Comparison of ENCODE assay signal across 17 mouse cellular contexts in the genomic region with DNA sequence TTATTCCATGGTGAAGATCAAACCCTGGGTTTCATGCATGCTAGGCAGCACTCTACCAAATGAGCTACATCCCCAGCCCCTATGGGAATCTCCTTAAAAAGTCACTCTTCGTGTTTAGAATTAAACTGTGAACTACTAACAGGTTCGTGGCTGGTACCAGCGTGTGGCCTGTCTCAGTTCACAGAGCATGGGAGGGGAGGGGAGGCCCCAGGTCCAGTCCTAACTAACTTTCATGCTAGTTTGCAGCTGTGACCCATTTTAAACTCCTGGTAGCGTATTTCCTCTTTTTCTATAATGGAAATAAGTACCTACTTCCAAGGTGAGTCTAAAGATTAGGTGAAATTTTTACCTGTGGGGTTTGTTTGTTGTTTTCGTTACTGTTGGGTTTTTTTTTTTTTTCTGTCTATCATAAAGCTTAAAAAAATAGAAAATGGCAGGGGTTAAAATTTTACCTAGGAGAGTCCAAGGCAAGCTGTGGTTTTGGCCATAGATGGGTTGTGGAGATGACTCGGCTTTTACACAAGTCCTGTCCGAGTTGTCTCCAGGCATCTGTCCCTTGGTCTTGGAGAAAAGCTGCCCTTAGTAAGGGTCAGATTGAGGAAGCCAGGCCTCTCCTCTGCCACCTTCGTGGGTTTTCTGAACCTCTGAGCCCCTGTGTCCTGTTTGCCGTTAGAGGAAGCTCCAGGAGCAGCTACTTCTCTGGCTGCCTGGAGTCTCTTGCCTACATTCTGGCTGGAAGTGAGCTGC.
A peak's percentile ranks its signal among the peaks of the same experiment; 100 is the strongest.
DNase-seq lines count a peak whose midpoint lies in the region; ATAC-seq lines count a peak whose summit lies in the region.
"Had no signal": no experiment of that assay in that cellular context is flagged by ENCODE, and none has a peak within 500 bp of the region (broad histone marks: within the 10 kb centered on the region; RNA-seq: fewer than 3 reads in every experiment).

No protein-coding gene starts in this region.

- ATAC-seq in CD4-positive, CD25-positive, alpha-beta regulatory T cell, adult 4 months = no peak
- ATAC-seq in megakaryocyte, adult 5-6 weeks (ENCODE audit: poor library complexity, severe bottlenecking) = peak; percentile 14; the same call in 1 of the 2 replicates
- ATAC-seq: forebrain, embryonic 14.5 days; lung, postnatal 0 days; midbrain, embryonic 16.5 days had no signal

- DNase-seq in CD4-positive, CD25-positive, alpha-beta regulatory T cell, adult 2 months (ENCODE audit: low read depth, low spot score) = peak; percentile 29
- peak; percentile 59 to 68 for DNase-seq in spleen, postnatal 36 days (ENCODE audit: low spot score in 2 of 2)
- no peak for DNase-seq in spleen, postnatal 10 days (ENCODE audit: low spot score in 2 of 2)
- DNase-seq in embryo, embryonic 10.5 days (ENCODE audit: low spot score) = no peak
- no peak for DNase-seq in layer of hippocampus, postnatal 25 days (ENCODE audit: extremely low spot score in 1 of 2, low spot score in 1 of 2)
- DNase-seq: adrenal gland, postnatal 10 days; cerebellum, adult 18-20 months; gastrocnemius, postnatal 36 days; heart, postnatal 4 days; kidney, adult 9 months; kidney, postnatal 14 days; right cerebral cortex, postnatal 4 days had no signal

Comparison
In these comparisons a context has a peak if more than half of its experiments do, and no peak if none do; other contexts are left out.
1. DNase-seq: peak in CD4-positive, CD25-positive, alpha-beta regulatory T cell, adult 2 months (single experiment) and spleen, postnatal 36 days (2 of 2); none in spleen, postnatal 10 days (0 of 2), embryo, embryonic 10.5 days (single experiment) and layer of hippocampus, postnatal 25 days (0 of 2).